Mouse (Mus musculus) hindbrain, embryonic 11.5 days (tissue): ENCODE data around the gene Tnfsf12. TPM values are rescaled to one million over a fixed set of nuclear protein-coding genes. Genes with fewer than 3 reads are reported as not detected.
"Not testable (repeated sequence)": the region's sequence is repeated elsewhere in the genome, so short reads cannot be mapped to it uniquely, and the experiment has no call there.

Experiments used
- ATAC-seq: fragments of 200-750 bp; cut with Nextera tagmentation; 2 replicates; pipeline ENCODE4 v1.8.0; 2017; ENCODE audit warnings: mild to moderate bottlenecking, moderate TSS enrichment, moderate library complexity; ENCODE audit not compliant: low FRiP score
- DNase-seq: peaks from one replicate; pipeline ENCODE4 v3.0.0-alpha.2; 2015; ENCODE audit warnings: low spot score
- H3K27ac ChIP-seq: fragments of 300-500 bp; sonication (generic); 2 replicates; pipeline ENCODE4 v1.5.1; 2014; ENCODE audit warnings: mild to moderate bottlenecking, low read depth, low read length
- H3K27me3 ChIP-seq: fragments of 300-500 bp; sonication (generic); 2 replicates; pipeline ENCODE4 v1.6.1; 2014; ENCODE audit warnings: mild to moderate bottlenecking, low read length, moderate library complexity, mixed read lengths; ENCODE audit not compliant: control insufficient read depth, insufficient read depth
- H3K36me3 ChIP-seq: fragments of 300-500 bp; sonication (generic); 2 replicates; pipeline ENCODE4 v1.6.1; 2014; ENCODE audit warnings: mild to moderate bottlenecking, low read length, moderate library complexity, mixed read lengths; ENCODE audit not compliant: control insufficient read depth, insufficient read depth
- H3K4me1 ChIP-seq: fragments of 300-500 bp; sonication (generic); replicated peaks from 2 replicates; pipeline ENCODE4 v1.6.1; 2014; ENCODE audit warnings: low read length, mixed read lengths; ENCODE audit not compliant: control insufficient read depth, insufficient read depth
- H3K4me2 ChIP-seq: fragments of 300-500 bp; sonication (generic); replicated peaks from 2 replicates; pipeline ENCODE4 v1.6.1; 2014; ENCODE audit warnings: mild to moderate bottlenecking, low read depth, low read length
- H3K4me3 ChIP-seq: fragments of 300-500 bp; sonication (generic); 2 replicates; pipeline ENCODE4 v1.5.1; 2014; ENCODE audit warnings: low read depth, low read length
- H3K9ac ChIP-seq: fragments of 300-500 bp; sonication (generic); 2 replicates; pipeline ENCODE4 v1.6.1; 2014; ENCODE audit warnings: low read depth, low read length
- H3K9me3 ChIP-seq: fragments of 300-500 bp; sonication (generic); 2 replicates; pipeline ENCODE4 v1.6.1; 2016; ENCODE audit warnings: low read length; ENCODE audit not compliant: control insufficient read depth
- WGBS: fragments of 180-500 bp; shearing (Covaris S2); extraction: QIAGEN DNeasy Blood & Tissue Kit; methylation state at CpG from one replicate; pipeline ENCODE4 v1.1.7; 2014; 5-methylcytosine and 5-hydroxymethylcytosine counted together
- polyA plus RNA-seq: library from polyadenylated mRNA; unstranded; fragments of >200 nt; fragmentation: Nextera tagmentation; extraction: Ambion mirVana; gene quantifications from 2 replicates; pipeline ENCODE4 v1.2.1, GENCODE M21; 2014

The Tnfsf12 gene
- polyA plus RNA-seq, 1 experiment from 2014 or later, result 4.0 TPM

- Histone ChIP-seq H3K9ac (no peak overlapping the region), H3K4me2 (no peak overlapping the region), H3K27me3 (no peaks in the 10 kb centered on the region), H3K4me3 (no peak overlapping the region), H3K27ac (no peak overlapping the region), H3K36me3 (no peaks in the 10 kb centered on the region), H3K4me1 (no peaks in the 10 kb centered on the region), H3K9me3 (no peaks in the 10 kb centered on the region)
- WGBS, result 91% methylated on average over 4 of the region's 4 CpGs
- no peak for DNase-seq
- no peak for ATAC-seq
These were observed 12.3 kb upstream of the Tnfsf12 start for GRCm38 (mm10) chr11:69707873-69708381.

DNA sequence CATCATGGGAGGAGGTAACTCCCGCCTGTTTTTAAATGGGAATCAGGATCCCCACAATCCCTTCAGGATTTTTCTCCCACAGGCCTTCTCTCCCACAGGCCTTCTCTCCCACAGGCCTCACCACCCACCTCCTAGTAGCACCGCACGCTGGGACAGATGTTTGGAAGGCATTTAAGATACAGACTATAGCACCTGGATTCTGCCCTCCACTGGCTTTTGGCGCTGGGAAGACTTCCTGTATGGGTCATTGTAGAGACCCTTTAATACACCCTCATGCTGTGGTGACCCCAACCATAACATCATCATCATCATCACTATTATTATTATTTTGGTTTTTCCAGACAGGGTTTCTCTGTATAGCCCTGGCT, 11.8 kb upstream of the Tnfsf12 start:
- WGBS, result 90% methylated on average over 4 of the region's 4 CpGs
- Histone ChIP-seq H3K9ac (no peak overlapping the region), H3K27ac (no peak overlapping the region), H3K27me3 (no peaks in the 10 kb centered on the region), H3K4me1 (no peaks in the 10 kb centered on the region), H3K4me3 (no peak overlapping the region), H3K36me3 (no peaks in the 10 kb centered on the region), H3K4me2 (no peak overlapping the region), H3K9me3 (no peaks in the 10 kb centered on the region)
- ATAC-seq, result no peak
- DNase-seq, result no peak

DNA sequence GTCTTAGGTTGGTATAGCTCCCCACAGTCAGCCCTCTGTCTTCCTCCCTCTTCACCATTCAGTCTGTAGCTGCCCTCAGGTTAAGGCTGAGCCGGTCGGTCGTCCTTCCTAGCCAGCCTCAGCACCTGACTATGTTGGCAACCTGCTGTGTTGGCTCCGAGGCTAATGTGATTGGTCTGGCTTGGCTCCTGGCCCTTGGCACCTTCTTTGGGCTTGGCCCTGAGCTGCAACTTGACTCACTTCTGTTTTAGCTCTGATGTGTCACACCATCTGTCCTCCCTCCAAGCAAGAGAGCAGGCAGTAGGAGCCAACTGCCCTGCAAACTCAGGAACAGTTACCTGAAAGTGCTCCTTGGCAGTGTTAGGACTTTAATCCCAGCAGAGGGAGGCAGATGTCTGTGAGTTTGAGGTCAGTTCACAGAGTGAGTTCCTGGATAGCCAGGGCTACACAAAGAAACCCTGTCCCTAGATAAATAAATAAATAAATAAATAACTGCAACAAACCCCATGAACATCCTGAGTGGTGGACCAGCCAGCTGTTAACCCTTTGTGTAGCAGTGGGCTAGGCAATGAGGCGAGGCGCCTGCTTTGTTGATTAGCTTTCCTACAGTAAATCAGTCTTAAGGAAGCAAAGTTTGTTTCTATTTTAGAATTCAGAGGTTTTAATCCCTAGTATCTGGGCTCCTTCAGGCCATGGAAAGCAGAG, 11.3 kb upstream of the Tnfsf12 start:
- H3K4me3 ChIP-seq, result no peak overlapping the region
- H3K4me1 ChIP-seq, result no peaks in the 10 kb centered on the region
- H3K36me3 ChIP-seq, result no peaks in the 10 kb centered on the region
- ATAC-seq, result no peak
- no peaks in the 10 kb centered on the region for H3K27me3 ChIP-seq
- DNase-seq, result no peak
- WGBS, result 47% methylated on average over 6 of the region's 6 CpGs
- no peaks in the 10 kb centered on the region for H3K9me3 ChIP-seq
- no peak overlapping the region for H3K4me2 ChIP-seq
- no peak overlapping the region for H3K27ac ChIP-seq
- H3K9ac ChIP-seq, result no peak overlapping the region

DNA sequence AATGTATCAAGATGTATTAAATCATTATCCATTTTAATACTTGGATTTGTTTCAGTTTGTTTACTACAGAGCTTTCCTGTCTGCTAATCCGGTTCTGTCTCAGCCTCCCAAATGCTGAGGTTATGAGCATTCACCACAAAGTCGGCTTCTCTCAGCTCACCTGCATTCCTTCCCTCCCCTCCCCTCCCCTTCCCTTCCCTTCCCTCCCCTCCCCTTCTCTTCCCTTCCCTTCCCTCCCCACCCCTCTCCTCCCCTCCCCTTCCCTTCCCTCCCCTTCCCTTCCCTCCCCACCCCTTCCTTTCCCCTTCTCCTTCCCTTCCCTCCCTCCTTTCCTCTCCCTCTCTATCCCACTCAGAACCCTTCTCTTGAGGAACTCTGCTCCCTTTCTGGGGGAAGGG, 9.0 kb upstream of the Tnfsf12 start:
- no peak overlapping the region for H3K9ac ChIP-seq
- no peaks in the 10 kb centered on the region for H3K4me1 ChIP-seq
- no peak overlapping the region for H3K27ac ChIP-seq
- H3K36me3 ChIP-seq, result no peaks in the 10 kb centered on the region
- no peak for DNase-seq
- no peak overlapping the region for H3K4me2 ChIP-seq
- no peaks in the 10 kb centered on the region for H3K9me3 ChIP-seq
- WGBS, result 51% methylated on average over 2 of the region's 2 CpGs
- ATAC-seq, result no peak
- H3K4me3 ChIP-seq, result no peak overlapping the region
- H3K27me3 ChIP-seq, result no peaks in the 10 kb centered on the region

DNA sequence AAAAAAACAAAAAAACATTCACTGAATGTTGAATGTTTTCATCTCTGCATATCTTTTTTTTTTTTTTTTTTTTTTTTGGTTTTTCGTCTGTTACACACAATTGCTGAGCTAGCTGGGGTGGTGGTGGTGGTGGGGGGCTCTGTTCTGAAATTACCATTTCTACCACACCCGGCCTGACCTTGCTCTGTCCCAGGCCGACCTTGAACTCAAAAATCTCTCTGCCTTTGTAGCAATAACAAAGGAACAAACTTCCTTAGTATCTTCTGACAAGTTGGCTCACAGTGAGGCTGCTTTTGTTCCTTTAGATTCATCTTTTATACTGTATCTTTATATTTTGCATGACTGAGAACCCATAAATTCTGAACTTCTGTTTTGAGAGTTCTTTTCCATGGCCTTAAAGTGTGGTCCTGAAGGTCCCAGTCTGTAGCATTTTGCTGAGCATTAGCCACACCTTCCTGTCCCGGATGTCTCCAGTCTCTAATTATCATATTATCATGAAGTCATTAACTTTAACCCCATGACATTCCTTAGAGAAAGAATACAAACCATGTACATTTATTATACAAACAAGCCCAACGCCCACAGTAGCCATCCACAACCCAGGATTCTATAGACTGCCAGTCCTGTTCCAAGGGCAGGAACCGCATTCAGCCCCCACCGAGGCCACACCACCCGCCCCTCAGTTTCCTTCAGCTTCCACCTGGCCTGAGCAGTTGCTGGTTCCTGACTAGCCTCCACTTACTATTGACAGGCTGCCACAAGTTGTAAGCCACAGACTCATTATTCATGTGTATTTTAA, 8.4 kb upstream of the Tnfsf12 start:
- Histone ChIP-seq H3K9ac (no peak overlapping the region), H3K4me3 (no peak overlapping the region), H3K4me1 (no peaks in the 10 kb centered on the region), H3K27me3 (no peaks in the 10 kb centered on the region), H3K36me3 (no peaks in the 10 kb centered on the region), H3K27ac (no peak overlapping the region), H3K4me2 (no peak overlapping the region), H3K9me3 (no peaks in the 10 kb centered on the region)
- DNase-seq (no peak), ATAC-seq (no peak)
- 65% methylated on average over 8 of the region's 8 CpGs for WGBS

GRCm38 (mm10) chr11:69703381-69703780, 7.7 kb upstream of the Tnfsf12 start:
- H3K27ac ChIP-seq, H3K9me3 ChIP-seq, DNase-seq, H3K4me2 ChIP-seq, H3K27me3 ChIP-seq, H3K36me3 ChIP-seq, H3K4me3 ChIP-seq, H3K4me1 ChIP-seq, ATAC-seq, H3K9ac ChIP-seq: not testable (repeated sequence)
- WGBS, result 70% methylated on average over 2 of the region's 3 CpGs

DNA sequence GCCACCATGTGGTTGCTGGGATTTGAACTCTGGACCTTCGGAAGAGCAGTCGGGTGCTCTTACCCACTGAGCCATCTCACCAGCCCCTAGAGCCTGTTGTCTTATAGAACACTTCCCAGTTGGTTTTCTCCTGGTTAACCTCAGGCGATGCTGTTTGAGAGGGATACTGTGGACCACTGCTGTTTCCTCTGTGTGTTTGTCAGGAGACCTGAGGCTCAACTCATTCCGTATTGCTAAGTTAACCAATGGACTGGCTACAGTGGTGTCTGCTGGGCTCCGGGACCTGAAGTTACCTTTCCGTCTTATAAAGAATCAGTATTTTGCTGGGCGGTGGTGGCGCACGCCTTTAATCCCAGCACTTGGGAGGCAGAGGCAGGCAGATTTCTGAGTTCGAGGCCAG, 7.2 kb upstream of the Tnfsf12 start:
- DNase-seq, H3K36me3 ChIP-seq, H3K9ac ChIP-seq, ATAC-seq, H3K4me2 ChIP-seq, H3K27ac ChIP-seq, H3K27me3 ChIP-seq, H3K4me1 ChIP-seq, H3K4me3 ChIP-seq, H3K9me3 ChIP-seq: not testable (repeated sequence)
- WGBS, result 94% methylated on average over 10 of the region's 10 CpGs

- Histone ChIP-seq H3K36me3 (no peaks in the 10 kb centered on the region), H3K9me3 (no peaks in the 10 kb centered on the region), H3K9ac (no peak overlapping the region), H3K4me3 (no peak overlapping the region), H3K27ac (no peak overlapping the region), H3K4me2 (no peak overlapping the region), H3K4me1 (peaks cover 7% of the 10 kb centered on the region), H3K27me3 (no peaks in the 10 kb centered on the region)
- ATAC-seq (no peak), DNase-seq (no peak)
- WGBS, result 77% methylated on average over 1 of the region's 1 CpGs
These were observed 3.9 kb upstream of the Tnfsf12 start for GRCm38 (mm10) chr11:69699595-69699994.

DNA sequence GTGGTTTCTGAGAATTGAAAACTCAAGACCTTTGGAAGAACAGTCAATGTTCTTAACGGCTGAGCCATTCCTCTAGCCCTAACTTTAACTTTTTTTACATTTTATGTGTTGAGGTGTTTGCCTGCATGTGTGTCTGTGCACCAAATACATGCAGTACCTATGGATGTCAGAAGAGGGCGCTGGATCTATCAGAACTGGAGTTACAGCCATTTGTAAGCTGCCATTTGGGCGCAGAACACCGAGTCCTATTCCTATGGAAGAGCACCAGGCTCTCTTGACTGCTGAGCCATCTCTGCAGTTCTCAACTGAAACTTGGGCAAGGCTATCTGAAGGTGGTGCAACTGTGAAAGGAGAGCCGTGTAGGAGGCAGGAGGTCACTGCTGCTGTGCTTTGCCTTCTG, 2.9 kb upstream of the Tnfsf12 start:
- H3K4me1 ChIP-seq, result peaks cover 7% of the 10 kb centered on the region
- no peak overlapping the region for H3K27ac ChIP-seq
- H3K9ac ChIP-seq, result no peak overlapping the region
- no peak for ATAC-seq
- no peak for DNase-seq
- no peaks in the 10 kb centered on the region for H3K27me3 ChIP-seq
- H3K4me2 ChIP-seq, result no peak overlapping the region
- H3K36me3 ChIP-seq, result no peaks in the 10 kb centered on the region
- no peaks in the 10 kb centered on the region for H3K9me3 ChIP-seq
- no peak overlapping the region for H3K4me3 ChIP-seq
- 78% methylated on average over 5 of the region's 5 CpGs for WGBS
